Mouse (Mus musculus) kidney, adult 2 months (tissue): ENCODE results near the gene Fgf2.

Experiments
- CTCF ChIP-seq: fragments of 200-500 bp; conservative IDR thresholded peaks from 2 replicates; pipeline ENCODE4 v1.5.1; 2011; ENCODE audit warnings: low read depth, mild to moderate bottlenecking, control low read depth, low read length, moderate library complexity, mixed read lengths; ENCODE audit not compliant: insufficient read depth, insufficient read length
- POLR2A ChIP-seq: fragments of 200-500 bp; IDR thresholded peaks from one replicate; pipeline ENCODE4 v1.6.1; 2011; ENCODE audit warnings: low read depth, low read length, control low read depth

- TF ChIP-seq CTCF: no peak
- no peak for TF ChIP-seq POLR2A
These were observed 17.8 kb downstream of the Fgf2 start for GRCm38 (mm10) chr3:37365976-37366375.
